Mouse (Mus musculus) thymus, postnatal 25 days (tissue): ENCODE data around the gene Hck.

Source experiments
- DNase-seq: peaks from one replicate; pipeline ENCODE4 v3.0.0; 2022

Hck gene

GRCm38 (mm10) chr2:153107046-153107766 lies 1.1 kb upstream of the Hck start:
- no peak for DNase-seq

GRCm38 (mm10) chr2:153107802-153108201 lies 466 bp upstream of the Hck start:
- DNase-seq: no peak

GRCm38 (mm10) chr2:153109596-153109995 lies 1.3 kb downstream of the Hck start:
- DNase-seq: no peak

GRCm38 (mm10) chr2:153111298-153111697 lies 3.0 kb downstream of the Hck start:
- DNase-seq: no peak

GRCm38 (mm10) chr2:153115679-153116081 lies 7.4 kb downstream of the Hck start:
- no peak for DNase-seq

GRCm38 (mm10) chr2:153117051-153117486 lies 8.8 kb downstream of the Hck start:
- peak; percentile 38 for DNase-seq

- no peak for DNase-seq
Observed at GRCm38 (mm10) chr2:153119488-153119887, 11.2 kb downstream of the Hck start.

GRCm38 (mm10) chr2:153120126-153120525 lies 11.9 kb downstream of the Hck start:
- no peak for DNase-seq

GRCm38 (mm10) chr2:153121821-153122615 lies 13.8 kb downstream of the Hck start:
- no peak for DNase-seq

- no peak for DNase-seq
Observed at GRCm38 (mm10) chr2:153122701-153123100, 14.4 kb downstream of the Hck start.

- DNase-seq: no peak
Observed at GRCm38 (mm10) chr2:153125875-153126274, 17.6 kb downstream of the Hck start.

- DNase-seq: peak; percentile 39
Observed at GRCm38 (mm10) chr2:153131019-153131418, 22.8 kb downstream of the Hck start.

GRCm38 (mm10) chr2:153134237-153134636 lies 26.0 kb downstream of the Hck start:
- DNase-seq: no peak

- no peak for DNase-seq
Observed at GRCm38 (mm10) chr2:153136211-153136610, 27.9 kb downstream of the Hck start.

GRCm38 (mm10) chr2:153139158-153139557 lies 30.9 kb downstream of the Hck start:
- no peak for DNase-seq

GRCm38 (mm10) chr2:153139996-153140613 lies 31.8 kb downstream of the Hck start:
- DNase-seq: no peak

GRCm38 (mm10) chr2:153142620-153143199 lies 34.4 kb downstream of the Hck start:
- peak; percentile 39 for DNase-seq

- DNase-seq: no peak
Observed at GRCm38 (mm10) chr2:153145346-153145745, 37.1 kb downstream of the Hck start.

GRCm38 (mm10) chr2:153147236-153147635 lies 39.0 kb downstream of the Hck start:
- no peak for DNase-seq

GRCm38 (mm10) chr2:153147715-153148114 lies 39.4 kb downstream of the Hck start:
- DNase-seq: peak; percentile 73

- DNase-seq: no peak
Observed at GRCm38 (mm10) chr2:153149742-153150141, 41.5 kb downstream of the Hck start.

- DNase-seq: no peak
Observed at GRCm38 (mm10) chr2:153151026-153151425, 42.8 kb downstream of the Hck start.

GRCm38 (mm10) chr2:153151926-153152665 lies 43.8 kb downstream of the Hck start:
- DNase-seq: no peak
